Comparison of ENCODE assay signal across 8 mouse cellular contexts in genomic region chr15:80948145-80949135, GRCm38 (mm10). TPM values are rescaled to one million over a fixed set of nuclear protein-coding genes. Genes with fewer than 3 reads are reported as not detected.
DNase-seq lines count a peak whose midpoint lies in the region; ATAC-seq and TF ChIP-seq lines count a peak whose summit lies in the region.

Gene Adsl, plus strand, starts transcription at chr15:80948490.

- peak within 1 kb of the TSS; percentile 85 for H3K4me2 ChIP-seq in heart, embryonic 15.5 days
- H3K4me2 ChIP-seq in liver, embryonic 14.5 days (ENCODE audit: low read depth): peak within 1 kb of the TSS; percentile 89
- peak within 1 kb of the TSS; percentile 73 for H3K4me2 ChIP-seq in neural tube, embryonic 11.5 days (ENCODE audit: low read depth)
- peak within 1 kb of the TSS; percentile 70 for H3K4me2 ChIP-seq in stomach, postnatal 0 days (replicated peaks; ENCODE audit: low read depth)

- peaks cover 35% of the 10 kb centered on the region for H3K36me3 ChIP-seq in forebrain, embryonic 10.5 days (replicated peaks)
- peaks cover 15% of the 10 kb centered on the region for H3K36me3 ChIP-seq in heart, embryonic 15.5 days
- peaks cover 12% of the 10 kb centered on the region for H3K36me3 ChIP-seq in liver, embryonic 14.5 days (replicated peaks; ENCODE audit: control insufficient read depth, insufficient read depth, low read depth)
- peaks cover 2% of the 10 kb centered on the region; the same call in 1 of the 2 replicates for H3K36me3 ChIP-seq in neural tube, embryonic 11.5 days (ENCODE audit: control insufficient read depth, insufficient read depth, low read length)
- peaks cover 1% of the 10 kb centered on the region; the same call in 1 of the 2 replicates for H3K36me3 ChIP-seq in stomach, postnatal 0 days (ENCODE audit: control insufficient read depth, insufficient read depth, low read length)

- no peaks in the 10 kb centered on the region for H3K9me3 ChIP-seq in forebrain, embryonic 10.5 days
- no peaks in the 10 kb centered on the region for H3K9me3 ChIP-seq in heart, embryonic 15.5 days (replicated peaks)
- no peaks in the 10 kb centered on the region for H3K9me3 ChIP-seq in liver, embryonic 14.5 days (ENCODE audit: control insufficient read depth, low read length)
- H3K9me3 ChIP-seq in neural tube, embryonic 11.5 days (ENCODE audit: control insufficient read depth, low read length): no peaks in the 10 kb centered on the region
- no peaks in the 10 kb centered on the region for H3K9me3 ChIP-seq in stomach, postnatal 0 days (ENCODE audit: control insufficient read depth, low read length)

- H3K27me3 ChIP-seq in forebrain, embryonic 10.5 days (ENCODE audit: poor library complexity, severe bottlenecking): no peaks in the 10 kb centered on the region
- no peaks in the 10 kb centered on the region for H3K27me3 ChIP-seq in heart, embryonic 15.5 days
- no peaks in the 10 kb centered on the region for H3K27me3 ChIP-seq in liver, embryonic 14.5 days (ENCODE audit: control insufficient read depth, insufficient read depth, low read length)
- H3K27me3 ChIP-seq in neural tube, embryonic 11.5 days (ENCODE audit: control insufficient read depth, insufficient read depth, low read length): no peaks in the 10 kb centered on the region
- no peaks in the 10 kb centered on the region for H3K27me3 ChIP-seq in stomach, postnatal 0 days (ENCODE audit: control insufficient read depth, insufficient read depth, low read length)

- ATAC-seq in CD4-positive, CD25-positive, alpha-beta regulatory T cell, adult 4 months: peak; percentile 92
- peak; percentile 95 for ATAC-seq in heart, embryonic 15.5 days (replicated peaks; ENCODE audit: insufficient number of reproducible peaks, insufficient read depth, low FRiP score, low read depth)
- ATAC-seq in liver, embryonic 14.5 days (ENCODE audit: insufficient read depth): peak; percentile 91
- peak; percentile 93 for ATAC-seq in neural tube, embryonic 11.5 days (ENCODE audit: insufficient read depth, low FRiP score, low TSS enrichment)
- ATAC-seq in stomach, postnatal 0 days (ENCODE audit: low FRiP score, low TSS enrichment): peak; percentile 92

- TF ChIP-seq CTCF in liver, embryonic 14.5 days (IDR thresholded peaks at IDR 0.05; ENCODE audit: low read depth): peak; percentile 98
- TF ChIP-seq CTCF in stomach, postnatal 0 days (IDR thresholded peaks at IDR 0.05; ENCODE audit: low read depth): peak; percentile 95

- no peak for TF ChIP-seq EP300 in liver, embryonic 14.5 days (IDR thresholded peaks at IDR 0.05; ENCODE audit: low read depth)
- TF ChIP-seq EP300 in stomach, postnatal 0 days (optimal IDR thresholded peaks at IDR 0.05): no peak

- H3K9ac ChIP-seq in heart, embryonic 15.5 days: peak within 1 kb of the TSS; percentile 84
- peak within 1 kb of the TSS; percentile 85 for H3K9ac ChIP-seq in liver, embryonic 14.5 days (replicated peaks)
- peak within 1 kb of the TSS; percentile 70 for H3K9ac ChIP-seq in neural tube, embryonic 11.5 days (ENCODE audit: low read length)
- peak within 1 kb of the TSS; percentile 76 for H3K9ac ChIP-seq in stomach, postnatal 0 days (ENCODE audit: low read length)

- 1% methylated on average over 63 of the region's 63 CpGs for WGBS in forebrain, embryonic 10.5 days
- under 1% methylated on average over 63 of the region's 63 CpGs for WGBS in heart, embryonic 15.5 days
- WGBS in liver, embryonic 14.5 days (ENCODE audit: insufficient replicate concordance): under 1% methylated on average over 63 of the region's 63 CpGs
- under 1% methylated on average over 63 of the region's 63 CpGs for WGBS in neural tube, embryonic 11.5 days
- under 1% methylated on average over 61 of the region's 63 CpGs for WGBS in stomach, postnatal 0 days

- H3K27ac ChIP-seq in forebrain, embryonic 10.5 days: peak within 1 kb of the TSS; percentile 89
- peak within 1 kb of the TSS; percentile 82 for H3K27ac ChIP-seq in heart, embryonic 15.5 days
- H3K27ac ChIP-seq in liver, embryonic 14.5 days: peak within 1 kb of the TSS; percentile 23
- no peak within 1 kb of the TSS; the same call in 1 of the 2 replicates for H3K27ac ChIP-seq in neural tube, embryonic 11.5 days (ENCODE audit: low read depth, low read length)
- H3K27ac ChIP-seq in stomach, postnatal 0 days (replicated peaks): peak within 1 kb of the TSS; percentile 80

- peak within 1 kb of the TSS; percentile 75 for H3K4me3 ChIP-seq in forebrain, embryonic 10.5 days
- peak within 1 kb of the TSS; percentile 96 for H3K4me3 ChIP-seq in heart, embryonic 15.5 days
- peak within 1 kb of the TSS; percentile 90 to 94 for H3K4me3 ChIP-seq in liver, embryonic 14.5 days (ENCODE audit: insufficient read depth in 1 of 2, low read depth in 2 of 2, low read length in 2 of 2)
- peak within 1 kb of the TSS; percentile 93 for H3K4me3 ChIP-seq in neural tube, embryonic 11.5 days (ENCODE audit: low read depth, low read length)
- peak within 1 kb of the TSS; percentile 81 for H3K4me3 ChIP-seq in stomach, postnatal 0 days (ENCODE audit: low read depth, low read length)

- peak; percentile 87 for DNase-seq in c-Kit-negative CD71-positive TER-119-positive erythroid progenitor cells, embryonic 14.5 days (ENCODE audit: low read depth, low spot score)
- DNase-seq in forebrain, embryonic 10.5 days (ENCODE audit: extremely low spot score, low spot score): peak; percentile 92
- peak; percentile 91 to 94 for DNase-seq in kidney, postnatal 25 days
- peak; percentile 78 to 81 (median 80) for DNase-seq in liver, embryonic 14.5 days (ENCODE audit: low read depth in 3 of 3, low spot score in 3 of 3)
- DNase-seq in neural tube, embryonic 11.5 days (ENCODE audit: low spot score): peak; percentile 94
- DNase-seq in stomach, postnatal 0 days (ENCODE audit: low spot score): peak; percentile 94

- peaks cover 14% of the 10 kb centered on the region for H3K4me1 ChIP-seq in forebrain, embryonic 10.5 days
- peaks cover 13% of the 10 kb centered on the region for H3K4me1 ChIP-seq in heart, embryonic 15.5 days (replicated peaks)
- H3K4me1 ChIP-seq in liver, embryonic 14.5 days (replicated peaks; ENCODE audit: control insufficient read depth in 2 of 2, insufficient read depth in 2 of 2, low read length in 1 of 2): peaks cover 0 to 9% of the 10 kb centered on the region in 2 experiments; a peak in 2 of 4 replicates
- peaks cover 10% of the 10 kb centered on the region for H3K4me1 ChIP-seq in neural tube, embryonic 11.5 days (ENCODE audit: control insufficient read depth, insufficient read depth, low read length)
- 0 out of 2 replicates have a peak, but pooled peaks cover 2% of the 10 kb centered on the region for H3K4me1 ChIP-seq in stomach, postnatal 0 days (replicated peaks; ENCODE audit: control insufficient read depth, insufficient read depth)

RNA-seq across cellular contexts. Expression of gene Adsl, which starts in this region (rescaled TPM):
- 100 to 1,000 TPM; 134 to 161 TPM for polyA plus RNA-seq in CD4-positive, CD25-positive, alpha-beta regulatory T cell, adult 4 months (2017; shearing (Covaris generic))
- polyA plus RNA-seq in forebrain, embryonic 10.5 days (2016; fragmentation: Nextera tagmentation; extraction: Ambion mirVana): 236 and 244 TPM in 2 replicates
- 137 and 152 TPM in 2 replicates for polyA plus RNA-seq in heart, embryonic 15.5 days (2015; fragmentation: Nextera tagmentation; extraction: Ambion mirVana)
- polyA plus RNA-seq in liver, embryonic 14.5 days (2012; rRNA removed): 28.7 and 43.8 TPM in 2 replicates
- 48.2 and 57.5 TPM in 2 replicates for polyA plus RNA-seq in liver, embryonic 14.5 days (2014; fragmentation: Nextera tagmentation; extraction: Ambion mirVana)
- polyA plus RNA-seq in neural tube, embryonic 11.5 days (2014; fragmentation: Nextera tagmentation; extraction: Ambion mirVana): 147 and 162 TPM in 2 replicates
- 77.0 and 79.7 TPM in 2 replicates for polyA plus RNA-seq in stomach, postnatal 0 days (2015; fragmentation: Nextera tagmentation; extraction: Ambion mirVana)
